Mouse (Mus musculus) limb, embryonic 14.5 days (tissue): ENCODE results near the gene Atf7. TPM values are rescaled to one million over a fixed set of nuclear protein-coding genes. Genes with fewer than 3 reads are reported as not detected.
"Not testable (repeated sequence)": the region's sequence is repeated elsewhere in the genome, so short reads cannot be mapped to it uniquely, and the experiment has no call there.

Source experiments
- ATAC-seq: fragments of 200-750 bp; cut with Nextera tagmentation; 2 replicates; pipeline ENCODE4 v1.8.0; 2017; ENCODE audit warnings: low read depth, moderate number of reproducible peaks, moderate TSS enrichment; ENCODE audit not compliant: low FRiP score
- DNase-seq: peaks from one replicate; pipeline ENCODE4 v3.0.0-alpha.2; 2015; ENCODE audit warnings: low spot score
- H3K27ac ChIP-seq: fragments of 300-500 bp; sonication (generic); replicated peaks from 2 replicates; pipeline ENCODE4 v1.5.1; 2014; ENCODE audit warnings: low read depth, mild to moderate bottlenecking, low read length, moderate library complexity, mixed read lengths
- H3K27me3 ChIP-seq: fragments of 300-500 bp; sonication (generic); 2 replicates; pipeline ENCODE4 v1.6.1; 2014; ENCODE audit warnings: low read length, mixed read lengths; ENCODE audit not compliant: control insufficient read depth, insufficient read depth
- H3K36me3 ChIP-seq: fragments of 300-500 bp; sonication (generic); 2 replicates; pipeline ENCODE4 v1.6.1; 2014; ENCODE audit warnings: mild to moderate bottlenecking, low read length, moderate library complexity, mixed read lengths; ENCODE audit not compliant: control insufficient read depth, insufficient read depth
- H3K4me1 ChIP-seq: fragments of 300-500 bp; sonication (generic); 2 replicates; pipeline ENCODE4 v1.6.1; 2014; ENCODE audit warnings: antibody characterized with exemption, low read length, mixed read lengths; ENCODE audit not compliant: control insufficient read depth, insufficient read depth
- H3K4me2 ChIP-seq: fragments of 300-500 bp; sonication (generic); replicated peaks from 2 replicates; pipeline ENCODE4 v1.6.1; 2014; ENCODE audit warnings: low read depth, mild to moderate bottlenecking, low read length, moderate library complexity; ENCODE audit not compliant: severe bottlenecking
- H3K4me3 ChIP-seq: fragments of 300-500 bp; sonication (generic); replicated peaks from 2 replicates; pipeline ENCODE4 v1.5.1; 2014; ENCODE audit warnings: low read length
- H3K9ac ChIP-seq: fragments of 300-500 bp; sonication (generic); 2 replicates; pipeline ENCODE4 v1.6.1; 2014; ENCODE audit warnings: mild to moderate bottlenecking, low read depth, low read length, moderate library complexity; ENCODE audit not compliant: severe bottlenecking
- H3K9me3 ChIP-seq: fragments of 300-500 bp; sonication (generic); 2 replicates; pipeline ENCODE4 v1.6.1; 2016; ENCODE audit warnings: low read length; ENCODE audit not compliant: control insufficient read depth
- POLR2A ChIP-seq: fragments of 200-500 bp; IDR thresholded peaks from 2 replicates; pipeline ENCODE4 v1.8.0; 2012; ENCODE audit warnings: inconsistent platforms, mild to moderate bottlenecking, moderate library complexity, borderline replicate concordance; ENCODE audit not compliant: insufficient read depth, insufficient read length; ENCODE audit errors: extremely low read depth
- WGBS: fragments of 180-500 bp; shearing (Covaris S2); extraction: QIAGEN DNeasy Blood & Tissue Kit; methylation state at CpG from one replicate; pipeline ENCODE4 v1.1.7; 2014; 5-methylcytosine and 5-hydroxymethylcytosine counted together
- polyA plus RNA-seq, 2 experiments: library from polyadenylated mRNA; depleted of rRNA in 1 of 2; stranded (reverse) in 1 of 2; unstranded in 1 of 2; fragments of >200 nt; fragmentation: Nextera tagmentation in 1 of 2; extraction: Ambion mirVana in 1 of 2; gene quantifications; 2 replicates each; pipeline versions ENCODE4 v1.2.1 to v1.2.3; 2012 to 2014

Atf7 gene
- polyA plus RNA-seq, 2 experiments = 50.7 to 110 TPM

DNA sequence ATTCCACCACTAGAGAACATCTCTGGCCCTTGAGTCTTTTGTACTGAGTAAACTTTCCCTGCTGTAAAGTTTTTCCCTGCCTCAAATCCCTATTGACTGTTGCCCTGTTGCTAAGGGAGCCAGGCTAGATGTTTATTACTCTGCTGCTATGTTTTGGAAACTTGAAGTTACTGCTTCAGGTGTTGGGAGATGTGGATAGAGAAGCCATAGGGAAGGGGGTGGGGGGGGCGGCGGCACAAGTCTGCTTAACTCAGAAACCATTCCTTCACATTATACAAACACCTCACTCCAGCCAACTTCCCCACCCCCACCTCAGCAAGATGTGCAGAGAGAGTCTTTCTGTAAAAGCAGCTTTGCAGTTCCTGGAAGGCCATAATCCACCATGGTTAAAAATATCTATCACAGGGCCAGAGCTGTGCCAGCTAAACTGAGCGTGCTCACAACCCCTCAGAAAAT lies 32.7 kb upstream of the Atf7 start:
- Histone ChIP-seq H3K4me1 (peaks cover 28% of the 10 kb centered on the region), H3K27ac (peak overlapping the region; percentile 91), H3K4me3 (no peak overlapping the region), H3K4me2 (peak overlapping the region; percentile 15), H3K27me3 (no peaks in the 10 kb centered on the region), H3K9ac (no peak overlapping the region), H3K9me3 (no peaks in the 10 kb centered on the region), H3K36me3 (peaks cover 25% of the 10 kb centered on the region)
- WGBS = 64% methylated on average over 3 of the region's 3 CpGs
- ATAC-seq (peak; percentile 79), DNase-seq (peak; percentile 41)
- no peak for TF ChIP-seq POLR2A

DNA sequence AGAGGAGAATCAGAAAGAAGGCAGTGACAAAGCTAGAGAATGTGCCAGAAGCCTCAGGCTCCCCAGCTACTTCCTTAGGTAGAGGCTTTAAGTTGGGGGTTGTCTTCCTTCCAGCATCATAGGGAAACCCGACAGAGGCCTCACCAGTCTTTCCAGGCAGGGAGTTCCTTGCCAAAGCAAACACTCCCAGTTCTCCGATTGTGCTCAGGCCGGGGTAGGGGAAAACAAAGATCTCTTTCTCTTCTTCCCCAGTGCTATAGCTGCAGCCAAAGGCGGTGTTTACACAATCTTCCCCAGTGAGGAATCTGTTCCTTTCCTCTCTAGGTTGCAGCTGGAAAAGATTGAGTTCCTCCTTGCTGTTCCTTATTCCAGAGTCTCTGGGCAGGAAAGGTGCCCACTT lies 31.4 kb upstream of the Atf7 start:
- no peak overlapping the region for H3K4me2 ChIP-seq
- DNase-seq = peak; percentile 88

DNA sequence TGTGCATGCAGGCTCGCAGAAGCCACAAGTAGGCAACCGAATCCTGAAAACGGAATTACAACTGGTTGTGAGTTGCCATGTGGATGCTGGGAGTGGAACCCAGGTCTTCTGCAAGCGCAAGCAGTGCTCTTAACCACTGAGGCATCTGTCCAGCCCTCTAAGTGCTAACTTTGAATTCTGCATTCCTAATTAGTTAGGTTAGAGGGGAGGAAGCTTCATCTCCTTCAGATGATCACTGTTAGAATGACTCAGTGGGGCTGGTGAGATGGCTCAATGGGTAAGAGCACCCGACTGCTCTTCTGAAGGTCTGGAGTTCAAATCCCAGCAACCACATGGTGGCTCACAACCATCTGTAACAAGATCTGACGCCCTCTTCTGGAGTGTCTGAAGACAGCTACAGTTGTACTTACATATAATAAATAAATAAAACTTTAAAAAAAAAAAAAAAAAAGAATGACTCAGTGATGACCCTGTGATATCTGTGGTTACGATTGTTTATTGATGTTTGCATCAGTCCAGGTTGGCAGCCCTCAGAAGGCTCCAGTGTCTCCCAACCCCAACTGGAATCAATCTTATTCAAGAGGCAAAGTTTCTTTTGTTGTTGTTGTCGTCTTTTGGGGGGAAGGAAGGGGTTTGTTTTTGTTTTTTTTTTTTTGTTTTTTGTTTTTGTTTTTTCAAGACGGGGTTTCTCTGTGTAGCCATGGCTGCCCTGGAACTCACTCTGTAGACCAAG lies 26.8 kb upstream of the Atf7 start:
- H3K27ac ChIP-seq, ATAC-seq, H3K9me3 ChIP-seq, DNase-seq, H3K27me3 ChIP-seq, H3K4me3 ChIP-seq, H3K36me3 ChIP-seq, H3K9ac ChIP-seq, H3K4me2 ChIP-seq: not testable (repeated sequence)
- peaks cover 10% of the 10 kb centered on the region for H3K4me1 ChIP-seq
- WGBS = 89% methylated on average over 8 of the region's 9 CpGs

More for the DNA sequence above, 31.4 kb upstream of the Atf7 start:
- Histone ChIP-seq H3K4me1 (peaks cover 28% of the 10 kb centered on the region), H3K9me3 (no peaks in the 10 kb centered on the region), H3K4me3 (no peak overlapping the region), H3K9ac (no peak overlapping the region), H3K27ac (peak overlapping the region; percentile 91), H3K36me3 (peaks cover 16% of the 10 kb centered on the region), H3K27me3 (no peaks in the 10 kb centered on the region)
- TF ChIP-seq POLR2A = 0 out of 2 replicates have a peak, but pooled peaks have one; percentile 19
- WGBS = 36% methylated on average over 4 of the region's 4 CpGs
- ATAC-seq = peak; percentile 78

DNA sequence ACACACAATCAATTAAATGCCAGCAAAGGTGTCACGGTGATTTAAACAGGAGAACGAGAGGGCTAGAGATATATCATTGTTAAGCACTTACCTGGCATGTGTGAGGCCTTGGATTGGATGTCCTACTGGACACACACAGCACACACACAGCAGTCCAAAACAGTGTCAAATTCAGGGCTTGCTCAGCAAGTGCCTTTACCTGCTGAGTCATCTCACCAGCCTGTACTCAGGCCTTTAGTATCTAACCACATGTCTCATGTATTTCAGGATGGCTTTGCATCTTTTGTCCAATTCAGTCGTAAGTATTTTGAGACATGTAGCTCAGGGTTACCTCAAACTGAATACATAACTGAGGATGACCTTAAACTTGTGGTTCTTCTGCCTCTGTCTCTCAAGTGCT lies 25.8 kb upstream of the Atf7 start:
- no peaks in the 10 kb centered on the region for H3K27me3 ChIP-seq
- H3K9me3 ChIP-seq = no peaks in the 10 kb centered on the region
- H3K27ac ChIP-seq = no peak overlapping the region
- DNase-seq (no peak), ATAC-seq (no peak)
- no peak overlapping the region for H3K9ac ChIP-seq
- WGBS = 70% methylated on average over 3 of the region's 3 CpGs
- no peaks in the 10 kb centered on the region for H3K36me3 ChIP-seq
- no peak for TF ChIP-seq POLR2A
- no peak overlapping the region for H3K4me3 ChIP-seq
- peaks cover 5% of the 10 kb centered on the region for H3K4me1 ChIP-seq
- no peak overlapping the region for H3K4me2 ChIP-seq

DNA sequence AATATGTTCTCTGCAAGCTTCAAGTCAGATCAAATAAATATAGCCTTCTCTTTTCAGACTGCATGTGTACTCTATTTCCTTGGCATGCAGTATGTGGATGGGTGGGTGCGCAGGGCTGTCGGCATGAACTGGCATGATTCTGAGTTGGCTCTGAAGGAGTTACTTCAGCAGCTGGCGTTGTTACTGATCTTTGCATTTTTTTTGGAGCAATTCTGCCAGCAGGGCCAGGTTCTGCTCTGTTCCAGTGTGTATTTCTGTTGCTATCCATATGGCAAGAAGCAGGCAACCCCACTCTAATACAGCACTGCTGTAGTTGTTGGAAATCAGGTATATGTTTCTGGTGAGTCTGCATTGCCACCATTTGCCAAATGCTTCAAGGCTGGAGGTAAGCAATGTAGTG lies 10.6 kb upstream of the Atf7 start:
- Histone ChIP-seq H3K9ac (no peak overlapping the region), H3K4me2 (no peak overlapping the region), H3K4me3 (no peak overlapping the region), H3K27ac (no peak overlapping the region), H3K36me3 (no peaks in the 10 kb centered on the region), H3K4me1 (no peaks in the 10 kb centered on the region), H3K27me3 (no peaks in the 10 kb centered on the region), H3K9me3 (no peaks in the 10 kb centered on the region)
- WGBS = 74% methylated on average over 3 of the region's 3 CpGs
- ATAC-seq (no peak), DNase-seq (no peak)
- TF ChIP-seq POLR2A = no peak
